10 mouse cellular contexts compared by ENCODE assay signal in genomic region chr9:63754039-63754438, GRCm38 (mm10). TPM values are rescaled to one million over a fixed set of nuclear protein-coding genes. Genes with fewer than 3 reads are reported as not detected.
DNase-seq lines count a peak whose midpoint lies in the region; ATAC-seq lines count a peak whose summit lies in the region.
"Had no signal": no experiment of that assay in that cellular context is flagged by ENCODE, and none has a peak within 500 bp of the region (broad histone marks: within the 10 kb centered on the region; RNA-seq: fewer than 3 reads in every experiment).

No protein-coding gene starts in this region.

- no peak for ATAC-seq in heart, embryonic 12.5 days (ENCODE audit: insufficient number of reproducible peaks, low FRiP score)
- no peak for ATAC-seq in midbrain, embryonic 11.5 days (ENCODE audit: low FRiP score)
- ATAC-seq in midbrain, embryonic 14.5 days (ENCODE audit: low FRiP score, low TSS enrichment) = no peak

- 0 out of 2 replicates have a peak overlapping the region, but pooled peaks have one; percentile 22 for H3K27ac ChIP-seq in heart, embryonic 12.5 days (ENCODE audit: poor library complexity, severe bottlenecking)
- no peak overlapping the region for H3K27ac ChIP-seq in midbrain, embryonic 11.5 days (ENCODE audit: low read depth, low read length)
- no peak overlapping the region for H3K27ac ChIP-seq in midbrain, embryonic 14.5 days (replicated peaks; ENCODE audit: low read depth, low read length)

- H3K4me1 ChIP-seq in heart, embryonic 12.5 days (replicated peaks) = peaks cover 78% of the 10 kb centered on the region
- H3K4me1 ChIP-seq in midbrain, embryonic 11.5 days (ENCODE audit: control insufficient read depth, insufficient read depth, low read length) = peaks cover 67% of the 10 kb centered on the region
- H3K4me1 ChIP-seq in midbrain, embryonic 14.5 days (ENCODE audit: control insufficient read depth, insufficient read depth, low read length) = peaks cover 52% of the 10 kb centered on the region

- WGBS in heart, embryonic 12.5 days = 76% methylated on average over 5 of the region's 5 CpGs
- 57% methylated on average over 5 of the region's 5 CpGs for WGBS in midbrain, embryonic 11.5 days
- WGBS in midbrain, embryonic 14.5 days = 61% methylated on average over 5 of the region's 5 CpGs

- no peaks in the 10 kb centered on the region for H3K27me3 ChIP-seq in heart, embryonic 12.5 days (replicated peaks)
- no peaks in the 10 kb centered on the region; the same call in 1 of the 2 replicates for H3K27me3 ChIP-seq in midbrain, embryonic 11.5 days (ENCODE audit: control insufficient read depth, insufficient read depth, low read length)
- H3K27me3 ChIP-seq in midbrain, embryonic 14.5 days (ENCODE audit: control insufficient read depth, insufficient read depth, low read length) = no peaks in the 10 kb centered on the region; the same call in 1 of the 2 replicates

- 0 out of 2 replicates have a peak overlapping the region, but pooled peaks have one; percentile 90 for H3K9ac ChIP-seq in heart, embryonic 12.5 days
- H3K9ac ChIP-seq in midbrain, embryonic 11.5 days (ENCODE audit: low read length) = peak overlapping the region; percentile 95
- no peak overlapping the region for H3K9ac ChIP-seq in midbrain, embryonic 14.5 days (replicated peaks; ENCODE audit: low read length)

- no peak overlapping the region for H3K4me3 ChIP-seq in heart, embryonic 12.5 days
- no peak overlapping the region for H3K4me3 ChIP-seq in midbrain, embryonic 11.5 days (ENCODE audit: low read depth, low read length)
- no peak overlapping the region for H3K4me3 ChIP-seq in midbrain, embryonic 14.5 days (replicated peaks; ENCODE audit: low read depth, low read length)

- peak overlapping the region; percentile 87 for H3K4me2 ChIP-seq in heart, embryonic 12.5 days
- H3K4me2 ChIP-seq in midbrain, embryonic 11.5 days = peak overlapping the region; percentile 88
- H3K4me2 ChIP-seq in midbrain, embryonic 14.5 days (ENCODE audit: low read length) = no peak overlapping the region; the same call in 1 of the 2 replicates

- H3K36me3 ChIP-seq in heart, embryonic 12.5 days = no peaks in the 10 kb centered on the region
- no peaks in the 10 kb centered on the region for H3K36me3 ChIP-seq in midbrain, embryonic 11.5 days (ENCODE audit: control insufficient read depth, insufficient read depth, low read length)
- no peaks in the 10 kb centered on the region for H3K36me3 ChIP-seq in midbrain, embryonic 14.5 days (ENCODE audit: control insufficient read depth, insufficient read depth, low read length)

- DNase-seq in heart, adult 18-20 months = no peak
- DNase-seq in midbrain, embryonic 11.5 days (ENCODE audit: low spot score, missing footprints) = peak; percentile 81
- DNase-seq in midbrain, embryonic 14.5 days = no peak
- DNase-seq in kidney, postnatal 36 days = peak; percentile 64 to 74
- DNase-seq in adrenal gland, postnatal 25 days = no peak
- DNase-seq in spleen, postnatal 14 days (ENCODE audit: low spot score in 2 of 2) = no peak
- DNase-seq in lung, postnatal 14 days = no peak
- DNase-seq: cerebellum, adult 11-12 months; left cerebral cortex, postnatal 4 days had no signal

- H3K9me3 ChIP-seq in heart, embryonic 12.5 days (replicated peaks) = no peaks in the 10 kb centered on the region
- H3K9me3 ChIP-seq in midbrain, embryonic 11.5 days (ENCODE audit: control insufficient read depth, low read length) = no peaks in the 10 kb centered on the region
- H3K9me3 ChIP-seq in midbrain, embryonic 14.5 days (ENCODE audit: control insufficient read depth, low read length) = no peaks in the 10 kb centered on the region

RNA-seq across cellular contexts. Expression of gene Smad3, which starts 3.8 kb away (rescaled TPM):
- polyA plus RNA-seq in heart, embryonic 12.5 days (2016; fragmentation: Nextera tagmentation; extraction: Ambion mirVana) = 17.0 and 18.9 TPM in 2 replicates
- 10 to 100 TPM in 1 of 2 experiments, 1 to 10 TPM in 1; 9.1 to 10.3 TPM for total RNA-seq in heart, adult 18-20 months (2021)
- polyA plus RNA-seq in midbrain, embryonic 11.5 days (2014; fragmentation: Nextera tagmentation; extraction: Ambion mirVana) = 16.5 and 16.8 TPM in 2 replicates
- polyA plus RNA-seq in midbrain, embryonic 14.5 days (2014; fragmentation: Nextera tagmentation; extraction: Ambion mirVana) = 4.9 and 7.7 TPM in 2 replicates
- 36.2 and 46.0 TPM in 2 replicates for total RNA-seq in adrenal gland, postnatal 25 days (2021)

Comparison
In these comparisons a context has a peak if more than half of its experiments do, and no peak if none do; other contexts are left out.
1. DNase-seq: peak in midbrain, embryonic 11.5 days (single experiment) and kidney, postnatal 36 days (2 of 2); none in heart, adult 18-20 months (0 of 2), midbrain, embryonic 14.5 days (single experiment), adrenal gland, postnatal 25 days (single experiment), spleen, postnatal 14 days (0 of 2) and lung, postnatal 14 days (single experiment).